Mouse (Mus musculus) embryonic fibroblast, embryonic 13.5 days (primary cell): ENCODE results near the gene Camsap3. TPM values are rescaled to one million over a fixed set of nuclear protein-coding genes. Genes with fewer than 3 reads are reported as not detected.

Source experiments
- H3K27ac ChIP-seq: 2 replicates; pipeline ENCODE4 v1.5.1; 2012; ENCODE audit warnings: low read length, control low read depth, inconsistent platforms; ENCODE audit not compliant: insufficient read depth
- H3K4me1 ChIP-seq: 2 replicates; pipeline ENCODE4 v1.6.1; 2011; ENCODE audit warnings: low read length; ENCODE audit not compliant: control insufficient read depth, insufficient read depth
- H3K4me3 ChIP-seq: 2 replicates; pipeline ENCODE4 v1.5.1; 2011; ENCODE audit warnings: mild to moderate bottlenecking, control low read depth, low read length; ENCODE audit not compliant: insufficient read depth
- CTCF ChIP-seq: IDR thresholded peaks from 2 replicates; pipeline ENCODE4 v1.5.1; 2011; ENCODE audit warnings: mild to moderate bottlenecking, control low read depth, low read length, moderate library complexity, borderline replicate concordance; ENCODE audit not compliant: insufficient read depth
- POLR2A ChIP-seq: IDR thresholded peaks from 2 replicates; pipeline ENCODE4 v1.6.1; 2011; ENCODE audit warnings: low read depth, mild to moderate bottlenecking, control low read depth, low read length, moderate library complexity
- polyA plus RNA-seq: library from polyadenylated mRNA; stranded (reverse); fragments of >200 nt; gene quantifications from 2 replicates; pipeline ENCODE4 v1.2.4, GENCODE M21; 2011; ENCODE audit warnings: low read depth; ENCODE audit not compliant: missing spikeins, insufficient read length

Gene Camsap3
- polyA plus RNA-seq, 1 experiment = not detected

DNA sequence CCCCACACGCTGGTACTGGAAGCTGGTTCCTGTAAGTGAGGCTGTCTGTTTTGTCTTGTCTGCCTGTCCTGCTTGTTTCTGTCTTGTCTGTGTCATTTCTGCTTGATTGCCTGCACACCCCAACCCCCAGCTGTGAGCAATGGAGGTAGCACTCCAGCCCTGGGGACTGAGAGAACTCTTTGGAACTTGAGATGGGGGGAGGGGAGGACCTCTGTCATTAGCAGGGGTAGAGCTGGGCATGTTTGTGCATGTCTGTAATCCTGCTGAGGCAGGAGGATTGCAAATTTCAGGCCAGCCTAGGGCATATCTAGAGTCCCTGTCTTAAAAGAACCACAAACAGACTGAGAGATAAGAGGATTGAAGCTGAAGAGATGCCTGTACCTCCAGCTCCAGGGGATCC is 12.1 kb downstream of the Camsap3 start:
- H3K4me1 ChIP-seq = no peaks in the 10 kb centered on the region
- H3K4me3 ChIP-seq = no peak overlapping the region
- TF ChIP-seq CTCF (no peak), POLR2A (no peak)
- H3K27ac ChIP-seq = no peak overlapping the region

DNA sequence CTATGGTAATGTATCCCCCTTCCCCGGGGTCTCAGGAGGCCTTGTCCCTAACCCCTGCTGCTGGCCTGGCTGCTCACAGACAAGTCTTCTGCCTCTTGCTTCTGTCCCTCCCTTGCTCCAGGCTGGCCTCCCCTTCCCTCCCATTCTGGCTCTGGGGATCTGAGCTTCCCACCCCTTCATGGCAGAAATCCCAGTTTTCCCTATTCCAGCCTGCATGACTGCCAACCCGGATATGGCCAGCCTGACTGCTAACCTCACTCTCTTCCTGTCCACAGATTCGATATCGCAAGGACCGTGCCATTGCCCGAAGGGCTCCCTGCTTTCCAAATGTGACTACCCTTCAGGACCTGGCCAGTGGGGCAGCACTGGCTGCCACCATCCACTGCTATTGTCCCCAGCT is 13.3 kb downstream of the Camsap3 start:
- Histone ChIP-seq H3K4me1 (no peaks in the 10 kb centered on the region), H3K27ac (no peak overlapping the region), H3K4me3 (no peak overlapping the region)
- TF ChIP-seq POLR2A = no peak
- TF ChIP-seq CTCF = no peak

DNA sequence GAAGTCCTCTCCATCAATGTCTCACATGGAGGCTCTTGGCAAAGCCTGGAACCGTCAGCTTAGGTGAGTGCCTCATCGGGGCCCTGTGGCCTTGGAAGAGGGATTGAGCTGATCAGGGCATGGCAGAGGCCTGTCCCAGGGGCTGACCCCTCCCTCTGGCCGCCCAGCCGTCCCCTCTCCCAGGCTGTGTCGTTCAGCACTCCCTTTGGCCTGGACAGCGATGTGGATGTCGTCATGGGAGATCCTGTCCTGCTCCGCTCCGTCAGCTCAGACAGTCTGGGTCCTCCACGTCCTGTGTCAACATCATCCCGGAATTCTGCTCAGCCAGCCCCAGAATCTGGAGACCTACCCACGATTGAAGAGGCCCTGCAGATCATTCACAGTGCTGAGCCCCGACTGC is 16.3 kb downstream of the Camsap3 start:
- Histone ChIP-seq H3K4me1 (no peaks in the 10 kb centered on the region), H3K4me3 (no peak overlapping the region), H3K27ac (no peak overlapping the region)
- no peak for TF ChIP-seq CTCF
- TF ChIP-seq POLR2A = no peak

DNA sequence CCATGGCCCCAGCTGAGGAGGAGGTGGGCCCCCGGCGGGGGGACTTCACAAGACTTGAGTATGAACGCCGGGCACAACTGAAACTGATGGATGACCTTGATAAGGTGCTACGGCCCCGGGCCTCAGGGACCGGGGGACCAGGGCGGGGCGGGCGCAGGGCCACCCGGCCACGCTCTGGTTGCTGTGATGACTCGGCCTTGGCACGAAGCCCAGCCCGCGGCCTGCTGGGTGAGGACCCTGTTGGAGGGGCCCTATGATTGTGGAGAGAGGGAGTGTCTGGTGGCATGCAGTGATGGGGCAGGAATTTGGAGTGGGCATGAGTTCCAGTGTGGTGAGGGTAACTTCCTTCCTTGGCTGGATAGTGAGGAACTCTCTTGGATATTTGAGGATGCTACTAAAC is 19.5 kb downstream of the Camsap3 start:
- Histone ChIP-seq H3K27ac (no peak overlapping the region), H3K4me3 (no peak overlapping the region), H3K4me1 (no peaks in the 10 kb centered on the region)
- no peak for TF ChIP-seq POLR2A
- TF ChIP-seq CTCF = no peak

DNA sequence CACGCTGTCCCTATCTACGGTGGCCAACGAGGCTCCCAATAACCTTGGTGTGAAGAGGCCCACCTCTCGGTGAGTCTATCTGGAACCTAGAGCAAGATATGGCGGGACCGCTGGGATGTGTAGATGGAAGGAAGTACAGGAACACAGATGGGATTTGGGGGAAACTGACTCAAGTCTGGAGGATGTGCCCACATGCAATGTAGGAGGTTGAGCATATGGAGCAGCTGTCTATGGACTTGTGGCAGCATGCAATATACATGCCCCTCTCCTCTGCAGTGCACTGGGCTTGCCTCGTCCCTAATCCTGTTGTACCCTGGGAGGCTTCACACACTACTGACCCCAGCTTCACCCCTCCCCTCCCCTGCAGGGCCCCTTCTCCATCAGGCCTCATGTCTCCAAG is 20.7 kb downstream of the Camsap3 start:
- Histone ChIP-seq H3K27ac (no peak overlapping the region), H3K4me1 (no peaks in the 10 kb centered on the region), H3K4me3 (no peak overlapping the region)
- TF ChIP-seq CTCF = no peak
- no peak for TF ChIP-seq POLR2A

DNA sequence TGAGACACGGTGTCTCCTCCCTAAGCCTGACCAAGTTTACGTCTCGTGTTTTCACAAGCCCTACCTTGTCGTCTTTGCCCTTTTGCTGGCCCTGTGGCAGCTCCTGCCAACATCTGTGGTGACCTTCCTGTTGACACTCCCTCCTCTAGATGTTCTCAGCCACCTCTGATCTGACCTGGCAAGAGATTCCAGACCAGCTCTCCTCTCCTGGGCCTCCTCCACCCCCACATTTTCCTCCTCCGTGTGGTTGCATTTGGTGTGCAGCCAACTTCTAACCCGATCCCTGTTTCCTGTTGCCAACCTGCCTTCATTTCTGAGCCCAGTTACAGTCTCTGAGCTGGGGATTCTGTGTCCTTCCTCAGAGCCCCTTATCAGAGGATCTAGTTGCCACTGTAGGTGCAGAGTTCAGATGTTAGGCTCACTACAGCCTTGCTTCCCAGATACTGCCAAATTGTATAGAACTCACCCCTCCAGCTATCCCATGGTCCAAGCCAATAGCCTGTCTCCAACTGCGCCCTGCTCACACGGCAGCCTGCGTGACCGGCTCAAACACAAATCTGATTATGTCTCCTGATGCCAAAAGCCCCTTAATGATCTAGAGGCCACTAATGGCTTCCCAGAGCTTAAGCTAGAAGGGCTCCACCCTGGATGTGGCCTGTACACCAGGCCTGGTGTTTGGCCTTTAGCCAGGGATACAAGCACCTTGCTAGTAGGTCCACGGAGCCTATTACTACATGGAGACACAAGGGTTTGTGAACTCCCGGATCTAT is 22.1 kb downstream of the Camsap3 start:
- TF ChIP-seq POLR2A = no peak
- no peak for TF ChIP-seq CTCF
- H3K4me3 ChIP-seq = no peak overlapping the region
- no peaks in the 10 kb centered on the region for H3K4me1 ChIP-seq
- no peak overlapping the region for H3K27ac ChIP-seq

DNA sequence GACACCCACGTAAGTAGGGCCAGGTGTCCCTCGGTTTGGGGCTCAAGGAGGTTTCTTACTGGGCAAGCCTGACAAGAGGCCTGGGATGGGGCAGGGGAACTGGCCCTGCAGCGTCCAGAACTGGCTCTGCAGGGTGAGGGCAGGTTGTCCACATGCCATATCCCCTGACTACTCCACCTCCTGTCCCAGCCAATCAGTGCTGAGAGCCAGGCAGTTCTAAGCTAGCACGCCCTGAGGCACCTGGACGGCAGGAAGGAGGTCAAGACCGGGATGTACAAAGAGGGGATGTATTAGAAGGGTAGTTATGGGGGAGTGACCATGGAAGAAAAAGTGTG is 22.7 kb downstream of the Camsap3 start:
- Histone ChIP-seq H3K4me1 (no peaks in the 10 kb centered on the region), H3K27ac (no peak overlapping the region), H3K4me3 (no peak overlapping the region)
- TF ChIP-seq CTCF (no peak), POLR2A (no peak)

DNA sequence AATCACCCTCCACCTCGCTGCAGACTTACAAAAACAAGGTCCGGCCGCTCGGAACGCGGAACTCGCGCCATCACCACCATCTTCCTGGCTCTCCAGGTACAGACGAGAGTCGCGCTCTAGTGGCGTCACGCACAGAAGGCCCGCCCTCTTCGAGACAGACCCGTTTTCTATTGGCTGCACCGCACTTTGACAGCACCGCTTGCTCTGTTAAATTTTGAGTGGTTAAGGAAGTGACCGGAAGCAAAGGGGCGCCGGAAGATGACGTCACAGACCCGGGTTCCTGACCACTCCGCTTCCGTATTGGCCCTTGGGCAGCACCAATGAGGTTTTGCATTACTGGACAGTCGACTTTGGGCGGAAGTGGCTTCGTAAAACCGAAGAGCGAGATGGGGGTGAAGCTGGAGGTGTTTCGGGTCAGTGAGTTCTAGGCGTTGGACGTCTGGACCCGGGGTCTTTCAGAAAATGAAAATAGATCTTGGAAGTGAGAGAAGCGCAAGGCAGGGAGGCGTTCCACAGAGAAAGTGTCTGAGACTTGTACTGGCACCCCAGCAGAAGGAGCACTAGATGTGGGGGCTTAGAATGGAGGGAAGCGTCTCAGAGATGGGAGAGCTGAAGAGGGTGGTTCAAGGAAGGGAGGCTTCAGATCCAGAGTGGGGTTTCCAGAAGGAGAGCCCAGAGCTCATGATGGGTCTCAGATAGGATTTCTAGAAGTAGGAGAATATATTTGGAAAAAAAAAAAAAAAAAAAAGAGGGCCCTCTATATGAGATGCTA is 34.3 kb downstream of the Camsap3 start, which contains the start of the genes Xab2 and Pet100:
Xab2 (minus strand) TSS at position 118 of the 772 bp plus-strand sequence.
Pet100 (plus strand) TSS at position 350 of the 772 bp plus-strand sequence.
- Histone ChIP-seq H3K27ac (no peak within 1 kb of the TSS), H3K4me3 (peak within 1 kb of the TSS; percentile 97), H3K4me1 (no peaks in the 10 kb centered on the region)
- TF ChIP-seq POLR2A (peak; percentile 50), CTCF (no peak)

DNA sequence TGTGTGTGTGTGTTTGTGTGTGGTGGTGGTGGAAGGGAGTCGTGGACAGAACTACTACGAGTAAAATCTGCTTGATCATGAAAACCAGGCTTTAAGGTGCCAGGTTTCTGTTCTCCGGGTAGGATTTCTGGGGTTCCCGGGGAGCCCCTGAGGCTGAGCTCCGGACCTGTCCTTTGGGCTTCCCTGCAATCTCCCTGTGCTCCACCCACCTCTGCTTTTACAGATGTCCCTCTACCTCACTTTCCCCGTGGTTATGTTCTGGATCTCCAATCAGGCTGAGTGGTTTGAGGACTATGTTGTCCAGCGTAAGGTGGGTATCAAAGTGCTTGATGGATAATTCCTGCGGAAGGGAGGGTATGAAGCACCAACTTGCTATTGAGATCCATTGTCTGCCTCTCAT is 35.0 kb downstream of the Camsap3 start:
- Histone ChIP-seq H3K27ac (no peak overlapping the region), H3K4me1 (no peaks in the 10 kb centered on the region), H3K4me3 (peak overlapping the region; percentile 89)
- no peak for TF ChIP-seq CTCF
- no peak for TF ChIP-seq POLR2A

DNA sequence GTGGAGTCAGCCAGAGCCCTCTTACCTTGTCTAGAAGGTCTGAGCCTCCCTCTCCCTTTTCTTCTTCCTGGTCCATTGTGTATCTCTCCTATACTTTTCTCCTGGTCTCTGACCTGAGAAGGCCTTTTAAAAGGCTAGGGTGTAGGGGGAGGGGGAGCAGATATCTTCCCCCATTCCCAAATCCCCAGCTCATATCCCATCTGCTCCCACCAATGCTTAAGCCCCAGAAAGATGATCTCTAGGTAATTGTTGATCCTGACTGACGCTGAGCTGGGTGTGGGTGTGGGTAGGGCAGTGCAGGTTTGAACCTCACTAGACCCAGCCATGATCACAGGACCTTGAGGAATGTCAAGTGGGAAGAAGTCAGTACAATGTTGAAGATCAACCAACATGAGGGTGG is 38.4 kb downstream of the Camsap3 start, which contains the start of gene Pcp2:
Pcp2 (minus strand) TSS at position 101 of the 400 bp plus-strand sequence.
- Histone ChIP-seq H3K27ac (no peak within 1 kb of the TSS), H3K4me1 (no peaks in the 10 kb centered on the region), H3K4me3 (no peak within 1 kb of the TSS)
- TF ChIP-seq POLR2A (no peak), CTCF (no peak)

DNA sequence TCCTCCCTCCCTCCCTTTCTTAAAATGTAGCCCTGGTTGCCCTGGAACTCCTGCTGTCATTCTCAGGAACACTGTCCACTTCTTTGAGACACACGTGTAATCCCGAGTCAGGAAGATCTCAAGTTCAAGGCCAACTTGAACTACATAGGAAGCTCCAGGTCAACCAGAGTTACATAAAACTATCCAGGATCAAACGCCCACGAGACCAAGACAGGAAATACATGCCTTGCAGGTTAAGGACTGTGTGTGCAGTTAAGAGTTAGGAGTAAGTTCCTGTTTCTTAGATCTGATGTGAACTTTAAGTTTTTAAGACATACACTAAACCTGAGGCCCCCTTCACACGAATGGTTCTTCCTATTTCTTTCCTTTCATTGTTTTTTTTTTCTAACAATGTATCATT is 39.9 kb downstream of the Camsap3 start:
- no peak overlapping the region for H3K4me3 ChIP-seq
- H3K4me1 ChIP-seq = no peaks in the 10 kb centered on the region
- no peak overlapping the region for H3K27ac ChIP-seq
- no peak for TF ChIP-seq CTCF
- TF ChIP-seq POLR2A = no peak
